Mouse (Mus musculus) B cell, adult 2 months (primary cell): ENCODE data around the gene Nt5c2.

Source experiments
- DNase-seq, 2 experiments: peaks; one replicate each; pipeline ENCODE4 v3.0.0; 2022

Nt5c2 gene

GRCm38 (mm10) chr19:46962841-46963240, 52.1 kb downstream of the Nt5c2 start:
- DNase-seq, result no peak

- DNase-seq, result peak; percentile 80 to 82
These were observed 52.7 kb downstream of the Nt5c2 start for GRCm38 (mm10) chr19:46962171-46962772.

- peak; percentile 87 for DNase-seq
These were observed 53.3 kb downstream of the Nt5c2 start for GRCm38 (mm10) chr19:46961652-46962051.

GRCm38 (mm10) chr19:46961047-46961651, 53.8 kb downstream of the Nt5c2 start:
- no peak for DNase-seq

- DNase-seq, result peak; percentile 36 to 46
These were observed 54.6 kb downstream of the Nt5c2 start for GRCm38 (mm10) chr19:46960101-46961046.

GRCm38 (mm10) chr19:46959536-46959935, 55.4 kb downstream of the Nt5c2 start:
- DNase-seq, result no peak

GRCm38 (mm10) chr19:46958566-46958965, 56.4 kb downstream of the Nt5c2 start:
- no peak for DNase-seq

- DNase-seq, result no peak
These were observed 57.0 kb downstream of the Nt5c2 start for GRCm38 (mm10) chr19:46957971-46958370.

- DNase-seq, result no peak
These were observed 58.0 kb downstream of the Nt5c2 start for GRCm38 (mm10) chr19:46957001-46957400.

GRCm38 (mm10) chr19:46956410-46956809, 58.5 kb downstream of the Nt5c2 start:
- no peak for DNase-seq

GRCm38 (mm10) chr19:46955630-46956029, 59.3 kb downstream of the Nt5c2 start:
- no peak for DNase-seq

GRCm38 (mm10) chr19:46953536-46953935, 61.4 kb downstream of the Nt5c2 start:
- no peak for DNase-seq

GRCm38 (mm10) chr19:46952986-46953385, 62.0 kb downstream of the Nt5c2 start:
- DNase-seq, result no peak

- DNase-seq, result no peak
These were observed 70.6 kb downstream of the Nt5c2 start for GRCm38 (mm10) chr19:46944341-46944740.

GRCm38 (mm10) chr19:46937173-46937572, 77.8 kb downstream of the Nt5c2 start:
- DNase-seq, result no peak

- no peak for DNase-seq
These were observed 80.9 kb downstream of the Nt5c2 start for GRCm38 (mm10) chr19:46934025-46934424.

- no peak for DNase-seq
These were observed 82.3 kb downstream of the Nt5c2 start for GRCm38 (mm10) chr19:46932608-46933007.

GRCm38 (mm10) chr19:46930026-46930425, 84.9 kb downstream of the Nt5c2 start:
- DNase-seq, result no peak

GRCm38 (mm10) chr19:46929044-46929587, 85.8 kb downstream of the Nt5c2 start:
- no peak for DNase-seq

- DNase-seq, result no peak
These were observed 86.8 kb downstream of the Nt5c2 start for GRCm38 (mm10) chr19:46928136-46928535.

GRCm38 (mm10) chr19:46926951-46927350, 88.0 kb downstream of the Nt5c2 start:
- no peak for DNase-seq

- no peak for DNase-seq
These were observed 88.6 kb downstream of the Nt5c2 start for GRCm38 (mm10) chr19:46926357-46926756.

GRCm38 (mm10) chr19:46920571-46920970, 94.4 kb downstream of the Nt5c2 start:
- DNase-seq, result no peak
